Mouse (Mus musculus) spleen, adult 2 months (tissue): ENCODE data around the gene Gramd2. TPM values are rescaled to one million over a fixed set of nuclear protein-coding genes. Genes with fewer than 3 reads are reported as not detected.

Experiments
- DNase-seq, 2 experiments: peaks; one replicate each; pipeline versions ENCODE4 v3.0.0 to v3.0.0-alpha.2; 2012 to 2021; ENCODE audit warnings: low spot score in 2 of 2, low read depth in 1 of 2
- H3K27ac ChIP-seq: fragments of 200-500 bp; 2 replicates; pipeline ENCODE4 v1.5.1; 2012; ENCODE audit warnings: low read length, inconsistent platforms; ENCODE audit not compliant: insufficient read depth
- H3K27me3 ChIP-seq: fragments of 200-500 bp; 2 replicates; pipeline ENCODE4 v1.6.1; 2012; ENCODE audit warnings: mild to moderate bottlenecking, moderate library complexity, low read length, inconsistent platforms; ENCODE audit not compliant: control insufficient read depth, insufficient read depth
- H3K36me3 ChIP-seq: fragments of 200-500 bp; 2 replicates; pipeline ENCODE4 v1.6.1; 2012; ENCODE audit warnings: mild to moderate bottlenecking, low read length, inconsistent platforms; ENCODE audit not compliant: control insufficient read depth, insufficient read depth
- H3K4me1 ChIP-seq: fragments of 200-500 bp; 2 replicates; pipeline ENCODE4 v1.6.1; 2011; ENCODE audit warnings: inconsistent platforms; ENCODE audit not compliant: control insufficient read depth, insufficient read depth, insufficient read length
- H3K4me3 ChIP-seq: fragments of 200-500 bp; 2 replicates; pipeline ENCODE4 v1.5.1; 2011; ENCODE audit warnings: mild to moderate bottlenecking, inconsistent platforms; ENCODE audit not compliant: insufficient read depth, insufficient read length; ENCODE audit errors: extremely low read depth
- CTCF ChIP-seq: fragments of 200-500 bp; IDR thresholded peaks from 2 replicates; pipeline ENCODE4 v1.5.1; 2011; ENCODE audit warnings: mild to moderate bottlenecking, inconsistent platforms; ENCODE audit not compliant: insufficient read depth, insufficient read length, insufficient replicate concordance; ENCODE audit errors: extremely low read depth
- POLR2A ChIP-seq: fragments of 200-500 bp; IDR thresholded peaks from 2 replicates; pipeline ENCODE4 v1.6.1; 2011; ENCODE audit warnings: low read depth, low read length, inconsistent platforms
- WGBS: fragments of 180-500 bp; shearing (Covaris S2); methylation state at CpG from one replicate; pipeline ENCODE4 v1.1.7; 2018; 5-methylcytosine and 5-hydroxymethylcytosine counted together
- polyA plus RNA-seq: library from polyadenylated mRNA; depleted of rRNA; stranded (reverse); fragments of >200 nt; gene quantifications from 2 replicates; pipeline ENCODE4 v1.2.3, GENCODE M21; 2012

The Gramd2 gene
- polyA plus RNA-seq, 1 experiment, result 1.1 TPM

- H3K4me1 ChIP-seq, result peaks cover 7% of the 10 kb centered on the region
- H3K27ac ChIP-seq, result no peak overlapping the region
- H3K4me3 ChIP-seq, result peak overlapping the region; percentile 44; the same call in 1 of the 2 replicates
- no peak for TF ChIP-seq CTCF
- no peak for TF ChIP-seq POLR2A
- peaks cover 11% of the 10 kb centered on the region for H3K36me3 ChIP-seq
- DNase-seq, result no peak
- H3K27me3 ChIP-seq, result peaks cover 5% of the 10 kb centered on the region; the same call in 1 of the 2 replicates
- WGBS, result 35% methylated on average over 16 of the region's 16 CpGs
Observed at GRCm38 (mm10) chr9:59680534-59680875, 561 bp downstream of the Gramd2 start.

GRCm38 (mm10) chr9:59684020-59684419, 4.1 kb downstream of the Gramd2 start:
- peaks cover 5% of the 10 kb centered on the region; the same call in 1 of the 2 replicates for H3K27me3 ChIP-seq
- DNase-seq, result no peak
- 74% methylated on average over 2 of the region's 2 CpGs for WGBS
- H3K4me1 ChIP-seq, result peaks cover 7% of the 10 kb centered on the region
- no peak for TF ChIP-seq CTCF
- TF ChIP-seq POLR2A, result no peak
- no peak overlapping the region for H3K4me3 ChIP-seq
- H3K36me3 ChIP-seq, result no peaks in the 10 kb centered on the region; the same call in 1 of the 2 replicates
- H3K27ac ChIP-seq, result no peak overlapping the region

GRCm38 (mm10) chr9:59687416-59688046, 7.6 kb downstream of the Gramd2 start:
- no peaks in the 10 kb centered on the region for H3K4me1 ChIP-seq
- 25% methylated on average over 6 of the region's 6 CpGs for WGBS
- no peak for TF ChIP-seq POLR2A
- no peak for TF ChIP-seq CTCF
- H3K27me3 ChIP-seq, result no peaks in the 10 kb centered on the region
- no peaks in the 10 kb centered on the region for H3K36me3 ChIP-seq
- no peak for DNase-seq
- no peak overlapping the region for H3K27ac ChIP-seq
- no peak overlapping the region for H3K4me3 ChIP-seq

- no peak for DNase-seq
- Histone ChIP-seq H3K27me3 (no peaks in the 10 kb centered on the region), H3K4me3 (no peak overlapping the region), H3K36me3 (no peaks in the 10 kb centered on the region), H3K4me1 (no peaks in the 10 kb centered on the region), H3K27ac (no peak overlapping the region)
- no peak for TF ChIP-seq CTCF
- no peak for TF ChIP-seq POLR2A
- WGBS, result 20% methylated on average over 23 of the region's 23 CpGs
Observed at GRCm38 (mm10) chr9:59691635-59692094, 11.7 kb downstream of the Gramd2 start.

GRCm38 (mm10) chr9:59692145-59692544, 12.2 kb downstream of the Gramd2 start:
- H3K36me3 ChIP-seq, result no peaks in the 10 kb centered on the region
- no peaks in the 10 kb centered on the region for H3K4me1 ChIP-seq
- TF ChIP-seq POLR2A, result no peak
- TF ChIP-seq CTCF, result no peak
- H3K27ac ChIP-seq, result no peak overlapping the region
- H3K27me3 ChIP-seq, result no peaks in the 10 kb centered on the region
- DNase-seq, result no peak
- WGBS, result 58% methylated on average over 9 of the region's 9 CpGs
- no peak overlapping the region for H3K4me3 ChIP-seq

GRCm38 (mm10) chr9:59694571-59695450, 14.9 kb downstream of the Gramd2 start:
- WGBS, result 77% methylated on average over 16 of the region's 16 CpGs
- no peak overlapping the region for H3K4me3 ChIP-seq
- TF ChIP-seq POLR2A, result no peak
- TF ChIP-seq CTCF, result no peak
- no peaks in the 10 kb centered on the region for H3K36me3 ChIP-seq
- H3K27ac ChIP-seq, result no peak overlapping the region
- H3K4me1 ChIP-seq, result no peaks in the 10 kb centered on the region
- DNase-seq, result no peak
- H3K27me3 ChIP-seq, result no peaks in the 10 kb centered on the region

GRCm38 (mm10) chr9:59695451-59695813, 15.5 kb downstream of the Gramd2 start:
- Histone ChIP-seq H3K4me1 (no peaks in the 10 kb centered on the region), H3K27ac (no peak overlapping the region), H3K36me3 (no peaks in the 10 kb centered on the region), H3K4me3 (no peak overlapping the region), H3K27me3 (no peaks in the 10 kb centered on the region)
- no peak for DNase-seq
- WGBS, result 34% methylated on average over 3 of the region's 3 CpGs
- TF ChIP-seq POLR2A (no peak), CTCF (no peak)
